Mouse (Mus musculus): ENCODE results near the gene H1foo.

GRCm38 (mm10) chr6:115906871-115907270 lies 37.9 kb upstream of the H1foo start:
- TF ChIP-seq POLR2A (IDR thresholded peaks at IDR 0.05; ENCODE audit: borderline replicate concordance, extremely low read depth, low read depth, low read length) (no peak), CTCF (IDR thresholded peaks at IDR 0.05; ENCODE audit: insufficient read depth, low read length) (no peak)
